Mouse (Mus musculus) induced T-regulatory cell, adult 2 months (primary cell): Measurements from ENCODE around the gene Coro1a.

ENCODE experiments used
- DNase-seq: peaks from one replicate; pipeline ENCODE4 v3.0.0-alpha.2; 2012; ENCODE audit warnings: low read depth

Gene Coro1a

GRCm38 (mm10) chr7:126708175-126708952, 777 bp upstream of the Coro1a start:
- peak; percentile 73 for DNase-seq

GRCm38 (mm10) chr7:126704121-126704980, 3.2 kb downstream of the Coro1a start:
- peak; percentile 93 for DNase-seq

GRCm38 (mm10) chr7:126703757-126704077, 3.9 kb downstream of the Coro1a start:
- no peak for DNase-seq

GRCm38 (mm10) chr7:126702861-126703756, 4.5 kb downstream of the Coro1a start:
- peak; percentile 77 for DNase-seq

- peak; percentile 91 for DNase-seq
Observed at GRCm38 (mm10) chr7:126702358-126702757, 5.2 kb downstream of the Coro1a start.

GRCm38 (mm10) chr7:126701559-126702357, 5.8 kb downstream of the Coro1a start:
- no peak for DNase-seq

- DNase-seq, result peak; percentile 99
Observed at GRCm38 (mm10) chr7:126701070-126701469, 6.5 kb downstream of the Coro1a start.

- peak; percentile 59 for DNase-seq
Observed at GRCm38 (mm10) chr7:126700063-126701015, 7.2 kb downstream of the Coro1a start.

GRCm38 (mm10) chr7:126697838-126698237, 9.7 kb downstream of the Coro1a start:
- DNase-seq, result no peak

- DNase-seq, result peak; percentile 63
Observed at GRCm38 (mm10) chr7:126696886-126697285, 10.7 kb downstream of the Coro1a start.

- DNase-seq, result no peak
Observed at GRCm38 (mm10) chr7:126696303-126696702, 11.3 kb downstream of the Coro1a start.

GRCm38 (mm10) chr7:126695631-126696207, 11.9 kb downstream of the Coro1a start, which contains the start of gene Slx1b:
Slx1b (minus strand) TSS chr7:126695784.
- DNase-seq, result peak; percentile 96

GRCm38 (mm10) chr7:126695210-126695611, 12.4 kb downstream of the Coro1a start, which contains the start of gene Bola2:
Bola2 (plus strand) TSS chr7:126695401.
- DNase-seq, result peak; percentile 90

- DNase-seq, result peak; percentile 32
Observed at GRCm38 (mm10) chr7:126694441-126695051, 13.0 kb downstream of the Coro1a start.

GRCm38 (mm10) chr7:126693781-126694180, 13.8 kb downstream of the Coro1a start:
- no peak for DNase-seq

- DNase-seq, result peak; percentile 96
Observed at GRCm38 (mm10) chr7:126693256-126693655, 14.3 kb downstream of the Coro1a start.

- peak; percentile 9 for DNase-seq
Observed at GRCm38 (mm10) chr7:126692426-126692825, 15.2 kb downstream of the Coro1a start.

- no peak for DNase-seq
Observed at GRCm38 (mm10) chr7:126691676-126692075, 15.9 kb downstream of the Coro1a start.

GRCm38 (mm10) chr7:126690737-126691136, 16.9 kb downstream of the Coro1a start:
- no peak for DNase-seq
